Mouse (Mus musculus): ENCODE measurements around the gene Prkar2b. TPM values are rescaled to one million over a fixed set of nuclear protein-coding genes. Genes with fewer than 3 reads are reported as not detected.

Prkar2b gene
- total and polyA plus RNA-seq, 3 experiments = 15.7 to 154 (median 34.1) TPM

- H3K9ac ChIP-seq (ENCODE audit: control insufficient read depth, low read depth, low read length, poor library complexity, severe bottlenecking) = no peak overlapping the region
- DNase-seq (ENCODE audit: low read depth, low spot score) = no peak
- no peak overlapping the region for H3K4me3 ChIP-seq (ENCODE audit: control insufficient read depth in 1 of 2, insufficient read depth in 1 of 2, low read depth in 2 of 2, low read length in 2 of 2)
- no peaks in the 10 kb centered on the region for H3K79me2 ChIP-seq (ENCODE audit: control insufficient read depth, insufficient read depth, low read length, poor library complexity)
- no peak for TF ChIP-seq ETS1 (IDR thresholded peaks at IDR 0.05; ENCODE audit: low read depth, low read length)
- TF ChIP-seq E2F4 (IDR thresholded peaks at IDR 0.05; ENCODE audit: borderline replicate concordance, low read depth, low read length) = no peak
- TF ChIP-seq RCOR1 (IDR thresholded peaks at IDR 0.05; ENCODE audit: low read depth, low read length) = no peak
- no peaks in the 10 kb centered on the region for H3K9me3 ChIP-seq (replicated peaks; ENCODE audit: insufficient read depth, low read length)
- H3K27ac ChIP-seq (ENCODE audit: control insufficient read depth, low read depth, low read length) = no peak overlapping the region
- peaks cover 4 to 18% of the 10 kb centered on the region in 2 experiments for H3K4me1 ChIP-seq (ENCODE audit: control insufficient read depth in 1 of 2, insufficient read depth in 2 of 2, low read length in 2 of 2)
- H3K36me3 ChIP-seq (ENCODE audit: control insufficient read depth in 1 of 2, insufficient read depth in 2 of 2, low read length in 2 of 2) = peaks cover 0 to 10% of the 10 kb centered on the region in 2 experiments; a peak in 2 of 4 replicates
- no peaks in the 10 kb centered on the region for H3K27me3 ChIP-seq (ENCODE audit: control insufficient read depth in 1 of 2, insufficient read depth in 2 of 2, low read length in 2 of 2)
These were observed 46.3 kb downstream of the Prkar2b start for GRCm38 (mm10) chr12:32014811-32015210.

DNA sequence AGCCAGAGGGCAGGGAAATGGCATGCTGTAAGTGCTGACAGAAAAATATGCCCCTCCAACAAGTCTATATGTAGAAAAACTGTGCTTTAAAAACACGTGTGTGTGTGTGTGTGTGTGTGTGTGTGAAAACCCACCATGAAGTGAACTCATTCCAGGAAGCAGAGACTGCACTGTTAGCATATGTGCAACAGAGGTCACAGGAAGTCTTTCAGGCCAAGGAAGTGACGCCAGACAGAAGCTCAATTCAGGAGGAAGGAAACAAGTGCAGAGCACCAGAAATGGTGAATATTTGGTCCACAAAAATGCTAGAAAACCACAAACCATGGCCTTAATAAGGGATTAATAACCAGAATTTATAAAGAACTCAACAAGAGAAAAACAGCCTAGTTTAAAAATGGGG, 48.9 kb downstream of the Prkar2b start:
- H3K4me1 ChIP-seq (ENCODE audit: control insufficient read depth in 1 of 2, insufficient read depth in 2 of 2, low read length in 2 of 2) = peaks cover 2 to 12% of the 10 kb centered on the region in 2 experiments
- no peaks in the 10 kb centered on the region for H3K27me3 ChIP-seq (ENCODE audit: control insufficient read depth in 1 of 2, insufficient read depth in 2 of 2, low read length in 2 of 2)
- TF ChIP-seq SIN3A (IDR thresholded peaks at IDR 0.05; ENCODE audit: low read length) (no peak), TCF12 (IDR thresholded peaks at IDR 0.05; ENCODE audit: low read depth, low read length) (no peak), MYB (IDR thresholded peaks at IDR 0.05; ENCODE audit: low read depth, low read length) (no peak), MAZ (IDR thresholded peaks at IDR 0.05; ENCODE audit: low read depth, low read length) (no peak), EP300 (IDR thresholded peaks at IDR 0.05; ENCODE audit: low read depth in 1 of 2, low read length in 2 of 2) (no peak), E2F4 (IDR thresholded peaks at IDR 0.05; ENCODE audit: borderline replicate concordance, low read depth, low read length) (no peak), GABPA (IDR thresholded peaks at IDR 0.05; ENCODE audit: low read depth, low read length) (no peak), BHLHE40 (IDR thresholded peaks at IDR 0.05; ENCODE audit: borderline replicate concordance, low read depth, low read length) (no peak)
- H3K9me3 ChIP-seq (replicated peaks; ENCODE audit: insufficient read depth, low read length) = no peaks in the 10 kb centered on the region
- no peaks in the 10 kb centered on the region for H3K79me2 ChIP-seq (ENCODE audit: control insufficient read depth, insufficient read depth, low read length, poor library complexity)
- peaks cover 0 to 4% of the 10 kb centered on the region in 2 experiments; a peak in 1 of 4 replicates for H3K36me3 ChIP-seq (ENCODE audit: control insufficient read depth in 1 of 2, insufficient read depth in 2 of 2, low read length in 2 of 2)
- no peak overlapping the region for H3K9ac ChIP-seq (ENCODE audit: control insufficient read depth, low read depth, low read length, poor library complexity, severe bottlenecking)
- DNase-seq (ENCODE audit: low read depth, low spot score) = no peak
- no peak overlapping the region for H3K4me3 ChIP-seq (ENCODE audit: control insufficient read depth in 1 of 2, insufficient read depth in 1 of 2, low read depth in 2 of 2, low read length in 2 of 2)
- H3K27ac ChIP-seq (ENCODE audit: control insufficient read depth, low read depth, low read length) = no peak overlapping the region

DNA sequence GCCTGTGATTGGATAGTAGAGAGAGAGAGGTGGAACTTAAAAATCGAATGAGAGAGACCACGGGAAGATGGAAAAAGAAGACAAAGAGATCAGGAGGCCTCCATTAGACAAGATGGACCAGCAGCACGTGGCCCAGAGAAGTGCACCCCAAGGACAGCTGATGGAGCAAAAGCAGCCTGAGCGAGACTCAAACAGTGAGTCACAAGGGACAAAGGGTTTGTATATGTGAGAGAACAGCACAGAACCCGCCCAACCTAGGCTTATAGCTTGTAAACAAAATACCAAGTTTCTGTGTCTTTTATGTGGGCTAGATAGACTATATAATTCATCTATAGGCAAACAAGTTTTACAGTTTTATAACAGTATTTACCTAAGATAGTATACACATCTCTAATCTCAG, 50.0 kb downstream of the Prkar2b start:
- DNase-seq (ENCODE audit: low read depth, low spot score) = no peak
- H3K9me3 ChIP-seq (replicated peaks; ENCODE audit: insufficient read depth, low read length) = no peaks in the 10 kb centered on the region
- no peak overlapping the region for H3K27ac ChIP-seq (ENCODE audit: control insufficient read depth, low read depth, low read length)
- no peaks in the 10 kb centered on the region; a peak in 1 of 4 replicates for H3K36me3 ChIP-seq (ENCODE audit: control insufficient read depth in 1 of 2, insufficient read depth in 2 of 2, low read length in 2 of 2)
- no peaks in the 10 kb centered on the region for H3K79me2 ChIP-seq (ENCODE audit: control insufficient read depth, insufficient read depth, low read length, poor library complexity)
- TF ChIP-seq POLR2AphosphoS2 (IDR thresholded peaks at IDR 0.05; ENCODE audit: low read length) (no peak), CTCF (IDR thresholded peaks at IDR 0.05 in 2 of 3, conservative IDR thresholded peaks at IDR 0.05 in 1 of 3; ENCODE audit: control insufficient read depth in 1 of 3, insufficient read depth in 1 of 3, low read depth in 2 of 3, low read length in 3 of 3, poor library complexity in 1 of 3, severe bottlenecking in 1 of 3) (no peak), CHD2 (IDR thresholded peaks at IDR 0.05; ENCODE audit: low read length) (no peak), ELF1 (IDR thresholded peaks at IDR 0.05; ENCODE audit: low read depth, low read length) (no peak), ZC3H11A (IDR thresholded peaks at IDR 0.05; ENCODE audit: low read depth, low read length) (no peak), SIN3A (IDR thresholded peaks at IDR 0.05; ENCODE audit: low read length) (no peak), TCF12 (IDR thresholded peaks at IDR 0.05; ENCODE audit: low read depth, low read length) (no peak), ZKSCAN1 (IDR thresholded peaks at IDR 0.05; ENCODE audit: low read depth, low read length) (no peak), MXI1 (IDR thresholded peaks at IDR 0.05; ENCODE audit: low read depth, low read length) (no peak), KAT2A (conservative IDR thresholded peaks at IDR 0.05; ENCODE audit: low read depth, low read length) (no peak), TAL1 (IDR thresholded peaks at IDR 0.05; ENCODE audit: low read length) (no peak), MAFK (IDR thresholded peaks at IDR 0.05; ENCODE audit: borderline replicate concordance, low read depth, low read length) (no peak), USF1 (IDR thresholded peaks at IDR 0.05; ENCODE audit: low read depth, low read length) (no peak), SMC3 (IDR thresholded peaks at IDR 0.05; ENCODE audit: low read depth, low read length) (no peak)
- no peak overlapping the region for H3K4me3 ChIP-seq (ENCODE audit: control insufficient read depth in 1 of 2, insufficient read depth in 1 of 2, low read depth in 2 of 2, low read length in 2 of 2)
- no peak overlapping the region for H3K9ac ChIP-seq (ENCODE audit: control insufficient read depth, low read depth, low read length, poor library complexity, severe bottlenecking)
- peaks cover 0 to 6% of the 10 kb centered on the region in 2 experiments; a peak in 3 of 4 replicates for H3K4me1 ChIP-seq (ENCODE audit: control insufficient read depth in 1 of 2, insufficient read depth in 2 of 2, low read length in 2 of 2)
- H3K27me3 ChIP-seq (ENCODE audit: control insufficient read depth in 1 of 2, insufficient read depth in 2 of 2, low read length in 2 of 2) = no peaks in the 10 kb centered on the region

Measured in MEL (cell line).